Mouse (Mus musculus) cortical plate, adult 2 months (tissue): ENCODE measurements at regions not wholly inside any gene's neighbourhood (a gene's known extent, or its start where the extent isn't known, plus 50 kb on each side); places are given as distances from the start of the nearest gene placed in this dataset.

Source experiments
- H3K27ac ChIP-seq: fragments of 200-500 bp; 2 replicates; pipeline ENCODE4 v1.5.1; 2012; ENCODE audit warnings: low read length, control low read depth, inconsistent platforms; ENCODE audit not compliant: insufficient read depth
- H3K4me1 ChIP-seq: fragments of 200-500 bp; 2 replicates; pipeline ENCODE4 v1.6.1; 2011; ENCODE audit warnings: low read length; ENCODE audit not compliant: control insufficient read depth, insufficient read depth
- H3K4me3 ChIP-seq: fragments of 200-500 bp; 2 replicates; pipeline ENCODE4 v1.5.1; 2011; ENCODE audit warnings: mild to moderate bottlenecking, low read length, control low read depth; ENCODE audit not compliant: insufficient read depth
- CTCF ChIP-seq: fragments of 200-500 bp; IDR thresholded peaks from 2 replicates; pipeline ENCODE4 v1.5.1; 2011; ENCODE audit warnings: mild to moderate bottlenecking, control low read depth, low read length; ENCODE audit not compliant: insufficient read depth; ENCODE audit errors: extremely low read depth
- POLR2A ChIP-seq: fragments of 200-500 bp; IDR thresholded peaks from 2 replicates; pipeline ENCODE4 v1.6.1; 2011; ENCODE audit warnings: mild to moderate bottlenecking, low read length, control low read depth; ENCODE audit not compliant: insufficient read depth; ENCODE audit errors: extremely low read depth

- Histone ChIP-seq H3K4me3 (no peak overlapping the region), H3K27ac (no peak overlapping the region), H3K4me1 (no peaks in the 10 kb centered on the region)
- TF ChIP-seq POLR2A (no peak), CTCF (no peak)
Measured at GRCm38 (mm10) chr7:73260140-73260539, 115.2 kb upstream of the Rgma start.

GRCm38 (mm10) chr7:73261750-73262149, 113.6 kb upstream of the Rgma start:
- H3K4me3 ChIP-seq: no peak overlapping the region
- H3K27ac ChIP-seq: no peak overlapping the region
- TF ChIP-seq POLR2A (no peak), CTCF (no peak)
- no peaks in the 10 kb centered on the region for H3K4me1 ChIP-seq

GRCm38 (mm10) chr7:73262526-73262925, 112.8 kb upstream of the Rgma start:
- Histone ChIP-seq H3K4me3 (no peak overlapping the region), H3K4me1 (no peaks in the 10 kb centered on the region), H3K27ac (no peak overlapping the region)
- no peak for TF ChIP-seq CTCF
- TF ChIP-seq POLR2A: no peak

GRCm38 (mm10) chr7:73269626-73270025, 105.7 kb upstream of the Rgma start:
- H3K4me1 ChIP-seq: no peaks in the 10 kb centered on the region
- no peak overlapping the region for H3K4me3 ChIP-seq
- H3K27ac ChIP-seq: no peak overlapping the region
- TF ChIP-seq POLR2A: no peak

DNA sequence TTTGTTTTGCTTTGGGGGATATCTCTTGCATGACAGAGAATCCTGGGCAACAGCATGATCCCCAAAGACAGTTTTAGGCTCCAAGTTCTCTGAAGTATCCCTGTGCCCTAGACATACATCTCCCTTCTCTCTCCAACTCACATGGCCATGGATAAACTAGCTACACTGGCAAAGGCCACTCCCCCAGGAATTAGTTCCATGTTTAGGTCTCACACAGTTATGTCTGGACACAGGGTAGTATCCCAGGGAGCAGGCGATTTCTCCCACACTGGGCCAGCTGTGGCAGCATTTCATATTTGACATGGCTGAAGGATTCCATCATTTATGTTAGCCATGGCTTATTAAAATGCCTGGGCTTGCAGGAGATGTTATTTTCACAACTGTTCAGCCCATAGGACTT, 102.5 kb upstream of the Rgma start:
- H3K27ac ChIP-seq: no peak overlapping the region
- H3K4me1 ChIP-seq: no peaks in the 10 kb centered on the region
- H3K4me3 ChIP-seq: no peak overlapping the region
- no peak for TF ChIP-seq CTCF
- TF ChIP-seq POLR2A: no peak

DNA sequence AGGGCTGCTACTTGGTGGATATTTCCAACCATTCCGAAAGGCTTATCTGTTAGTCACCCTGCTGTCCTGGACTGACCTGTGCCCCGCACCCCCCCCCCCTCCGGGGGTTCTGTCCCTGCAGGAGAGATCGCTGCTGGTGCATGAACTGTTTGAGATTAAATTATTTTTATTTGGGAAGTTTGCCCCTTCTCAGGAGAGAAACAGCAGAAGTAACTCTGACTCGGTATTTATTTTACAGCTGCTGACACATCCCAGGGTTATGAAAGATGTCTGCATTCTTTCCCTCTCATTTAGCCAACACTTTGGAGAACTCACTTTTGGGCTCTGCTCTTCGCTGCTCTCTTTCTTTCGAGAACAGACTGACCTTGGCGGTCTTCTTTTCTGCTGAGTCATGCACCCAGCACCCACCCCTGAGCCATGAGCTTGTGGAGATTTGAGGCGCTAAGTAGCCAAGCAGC, 99.5 kb upstream of the Rgma start:
- Histone ChIP-seq H3K4me1 (no peaks in the 10 kb centered on the region), H3K4me3 (no peak overlapping the region), H3K27ac (no peak overlapping the region)
- no peak for TF ChIP-seq POLR2A
- no peak for TF ChIP-seq CTCF

DNA sequence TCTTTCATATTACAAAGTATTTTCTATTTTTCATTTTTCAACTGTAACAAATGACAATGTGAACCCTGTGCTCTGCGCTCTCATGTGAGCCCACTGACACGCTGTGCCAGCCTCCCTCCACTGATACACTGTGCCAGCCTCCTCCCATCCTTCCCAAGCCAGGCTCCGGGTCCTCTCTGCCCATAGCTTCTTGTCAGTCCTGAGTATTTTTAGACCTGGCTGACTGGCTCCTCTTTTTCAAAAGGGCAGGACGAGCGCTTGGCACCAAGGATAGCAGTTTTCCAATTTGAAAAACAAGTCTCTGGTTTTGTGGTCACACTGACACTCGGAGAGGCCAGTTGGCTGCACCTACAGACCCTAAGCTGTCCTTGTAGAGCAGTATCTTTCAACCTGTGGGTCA, 96.7 kb upstream of the Rgma start:
- H3K27ac ChIP-seq: no peak overlapping the region
- no peaks in the 10 kb centered on the region for H3K4me1 ChIP-seq
- TF ChIP-seq CTCF: no peak
- no peak for TF ChIP-seq POLR2A
- H3K4me3 ChIP-seq: no peak overlapping the region

DNA sequence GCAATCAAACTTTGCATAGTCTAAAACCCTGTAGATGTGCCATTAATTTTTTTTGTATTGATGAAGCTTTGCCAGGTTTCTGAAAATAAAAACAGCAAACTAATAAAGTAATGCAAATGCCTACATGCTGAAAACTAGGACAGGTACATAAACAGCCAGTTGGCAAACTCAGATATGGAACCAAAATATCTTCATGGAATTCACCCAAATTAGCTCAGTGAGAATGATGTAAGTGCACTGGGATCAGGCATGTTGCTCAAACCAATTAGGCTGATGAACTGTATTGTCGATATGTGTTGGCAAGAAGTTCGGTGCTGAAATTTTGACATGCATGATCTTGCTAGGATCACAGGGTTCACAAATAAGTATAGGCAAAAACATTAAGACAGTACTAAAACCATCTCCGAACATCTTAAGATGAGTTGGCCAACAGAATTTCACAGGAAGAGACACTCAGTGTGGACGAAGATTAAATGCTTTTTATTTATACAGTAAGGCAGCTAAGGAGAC, 95.3 kb upstream of the Rgma start:
- Histone ChIP-seq H3K4me1 (no peaks in the 10 kb centered on the region), H3K4me3 (no peak overlapping the region), H3K27ac (no peak overlapping the region)
- TF ChIP-seq POLR2A (no peak), CTCF (no peak)

GRCm38 (mm10) chr7:73286244-73286643, 89.1 kb upstream of the Rgma start:
- no peak for TF ChIP-seq POLR2A
- no peak for TF ChIP-seq CTCF
- Histone ChIP-seq H3K4me1 (no peaks in the 10 kb centered on the region), H3K27ac (no peak overlapping the region), H3K4me3 (no peak overlapping the region)

DNA sequence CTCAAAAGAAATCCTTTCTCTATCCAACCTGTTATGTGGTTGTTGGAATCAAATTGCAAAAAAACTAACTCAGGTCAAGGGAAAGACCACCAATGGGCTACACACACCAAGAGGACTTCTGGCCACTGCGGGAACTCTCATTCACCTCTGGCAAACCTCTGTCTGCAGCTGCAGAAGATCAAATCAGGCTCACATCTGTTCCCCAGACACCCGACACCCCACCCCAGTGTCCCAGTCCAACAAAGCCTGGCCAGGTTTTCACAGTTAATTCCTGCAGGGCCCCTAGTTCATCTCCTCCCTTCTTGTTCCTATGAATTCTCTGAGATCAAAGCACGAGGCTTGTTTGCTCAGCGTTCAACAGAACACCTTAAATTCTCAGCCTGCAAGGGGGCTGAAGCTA, 82.0 kb upstream of the Rgma start:
- Histone ChIP-seq H3K4me3 (no peak overlapping the region), H3K4me1 (no peaks in the 10 kb centered on the region), H3K27ac (no peak overlapping the region)
- TF ChIP-seq POLR2A: no peak
- no peak for TF ChIP-seq CTCF
